Mouse (Mus musculus) midbrain, postnatal 0 days (tissue): ENCODE results near the gene Gng4. TPM values are rescaled to one million over a fixed set of nuclear protein-coding genes. Genes with fewer than 3 reads are reported as not detected.
"Not testable (repeated sequence)": the region's sequence is repeated elsewhere in the genome, so short reads cannot be mapped to it uniquely, and the experiment has no call there.

Experiments used
- ATAC-seq: fragments of 200-750 bp; cut with Nextera tagmentation; 2 replicates; pipeline ENCODE4 v1.8.0; 2017; ENCODE audit warnings: moderate number of reproducible peaks, mild to moderate bottlenecking, moderate TSS enrichment, moderate library complexity; ENCODE audit not compliant: low FRiP score
- DNase-seq: peaks from one replicate; pipeline ENCODE4 v3.0.0-alpha.2; 2015; ENCODE audit warnings: low spot score
- H3K27ac ChIP-seq: fragments of 300-500 bp; sonication (generic); 2 replicates; pipeline ENCODE4 v1.5.1; 2014; ENCODE audit warnings: low read depth, mild to moderate bottlenecking, low read length, mixed read lengths
- H3K27me3 ChIP-seq: fragments of 300-500 bp; sonication (generic); 2 replicates; pipeline ENCODE4 v1.6.1; 2014; ENCODE audit warnings: low read length, control low read depth, mixed read lengths; ENCODE audit not compliant: insufficient read depth
- H3K36me3 ChIP-seq: fragments of 300-500 bp; sonication (generic); 2 replicates; pipeline ENCODE4 v1.6.1; 2014; ENCODE audit warnings: low read length, control low read depth, mixed read lengths; ENCODE audit not compliant: insufficient read depth
- H3K4me1 ChIP-seq: fragments of 300-500 bp; sonication (generic); 2 replicates; pipeline ENCODE4 v1.6.1; 2014; ENCODE audit warnings: mild to moderate bottlenecking, control low read depth, antibody characterized with exemption, low read length, mixed read lengths; ENCODE audit not compliant: insufficient read depth
- H3K4me2 ChIP-seq: fragments of 300-500 bp; sonication (generic); 2 replicates; pipeline ENCODE4 v1.6.1; 2014; ENCODE audit warnings: low read depth, mild to moderate bottlenecking, low read length, mixed read lengths; ENCODE audit not compliant: poor library complexity, severe bottlenecking
- H3K4me3 ChIP-seq: fragments of 300-500 bp; sonication (generic); 2 replicates; pipeline ENCODE4 v1.5.1; 2014; ENCODE audit warnings: low read depth, mild to moderate bottlenecking, low read length, moderate library complexity
- H3K9ac ChIP-seq: fragments of 300-500 bp; sonication (generic); replicated peaks from 2 replicates; pipeline ENCODE4 v1.6.1; 2014; ENCODE audit warnings: mild to moderate bottlenecking, low read length, moderate library complexity, mixed read lengths; ENCODE audit not compliant: poor library complexity, severe bottlenecking
- H3K9me3 ChIP-seq: fragments of 300-500 bp; sonication (generic); 2 replicates; pipeline ENCODE4 v1.6.1; 2016; ENCODE audit warnings: low read length, control low read depth
- CTCF ChIP-seq: IDR thresholded peaks from 2 replicates; pipeline ENCODE4 v1.5.1; 2016; ENCODE audit warnings: antibody characterized with exemption, mild to moderate bottlenecking
- WGBS: fragments of 180-500 bp; shearing (Covaris S2); extraction: QIAGEN DNeasy Blood & Tissue Kit; methylation state at CpG from one replicate; pipeline ENCODE4 v1.1.7; 2014; 5-methylcytosine and 5-hydroxymethylcytosine counted together
- polyA plus RNA-seq: library from polyadenylated mRNA; unstranded; fragments of >200 nt; fragmentation: Nextera tagmentation; extraction: Ambion mirVana; gene quantifications from 2 replicates; pipeline ENCODE4 v1.2.1, GENCODE M21; 2015
- total RNA-seq: library from RNA; depleted of rRNA; stranded (reverse); fragments of >200 nt; gene quantifications from 2 replicates; pipeline ENCODE4 v1.2.3, GENCODE M21; 2014

Gene Gng4
- total and polyA plus RNA-seq, 2 experiments from 2014 or later, result 144 to 187 TPM

- no peaks in the 10 kb centered on the region for H3K9me3 ChIP-seq
- WGBS, result 87% methylated on average over 6 of the region's 6 CpGs
- no peak for TF ChIP-seq CTCF
- no peaks in the 10 kb centered on the region for H3K27me3 ChIP-seq
- no peak for ATAC-seq
- no peak overlapping the region for H3K4me3 ChIP-seq
- no peak overlapping the region for H3K27ac ChIP-seq
- DNase-seq, result no peak
- H3K4me1 ChIP-seq, result no peaks in the 10 kb centered on the region
- no peak overlapping the region for H3K4me2 ChIP-seq
- H3K9ac ChIP-seq, result no peak overlapping the region
- no peaks in the 10 kb centered on the region for H3K36me3 ChIP-seq
Measured at GRCm38 (mm10) chr13:13786971-13787370, 3.1 kb downstream of the Gng4 start.

GRCm38 (mm10) chr13:13788070-13788469, 4.2 kb downstream of the Gng4 start:
- H3K4me3 ChIP-seq, result no peak overlapping the region
- H3K4me1 ChIP-seq, result no peaks in the 10 kb centered on the region
- 93% methylated on average over 4 of the region's 4 CpGs for WGBS
- H3K27ac ChIP-seq, result no peak overlapping the region
- no peak for TF ChIP-seq CTCF
- H3K4me2 ChIP-seq, result no peak overlapping the region
- ATAC-seq, result no peak
- no peaks in the 10 kb centered on the region for H3K36me3 ChIP-seq
- DNase-seq, result no peak
- no peak overlapping the region for H3K9ac ChIP-seq
- H3K9me3 ChIP-seq, result no peaks in the 10 kb centered on the region
- no peaks in the 10 kb centered on the region for H3K27me3 ChIP-seq

DNA sequence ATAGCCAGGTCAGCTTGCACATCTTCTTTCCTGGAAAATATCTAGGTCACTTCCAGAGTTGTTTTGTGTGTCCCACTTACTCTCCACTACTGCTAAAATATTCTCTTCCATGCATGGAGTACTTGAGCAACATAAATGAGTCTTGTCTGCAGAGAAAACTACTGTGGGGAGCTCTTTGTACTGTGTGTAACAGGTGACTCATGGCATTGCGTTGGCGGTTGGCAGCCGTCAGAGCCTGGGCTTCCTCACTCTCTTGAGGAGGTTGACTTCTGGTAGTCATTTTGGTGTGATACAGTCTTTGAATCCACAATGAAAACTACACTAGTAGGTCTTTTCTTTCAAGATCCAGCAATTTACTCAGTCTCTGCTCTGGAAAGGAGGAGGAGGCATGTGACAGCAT, 8.1 kb downstream of the Gng4 start:
- H3K27me3 ChIP-seq, result no peaks in the 10 kb centered on the region
- no peaks in the 10 kb centered on the region for H3K4me1 ChIP-seq
- 92% methylated on average over 3 of the region's 3 CpGs for WGBS
- no peak overlapping the region for H3K27ac ChIP-seq
- no peak for TF ChIP-seq CTCF
- DNase-seq, result no peak
- no peaks in the 10 kb centered on the region for H3K9me3 ChIP-seq
- no peak overlapping the region for H3K4me3 ChIP-seq
- ATAC-seq, result no peak
- no peaks in the 10 kb centered on the region for H3K36me3 ChIP-seq
- H3K4me2 ChIP-seq, result no peak overlapping the region
- H3K9ac ChIP-seq, result no peak overlapping the region

DNA sequence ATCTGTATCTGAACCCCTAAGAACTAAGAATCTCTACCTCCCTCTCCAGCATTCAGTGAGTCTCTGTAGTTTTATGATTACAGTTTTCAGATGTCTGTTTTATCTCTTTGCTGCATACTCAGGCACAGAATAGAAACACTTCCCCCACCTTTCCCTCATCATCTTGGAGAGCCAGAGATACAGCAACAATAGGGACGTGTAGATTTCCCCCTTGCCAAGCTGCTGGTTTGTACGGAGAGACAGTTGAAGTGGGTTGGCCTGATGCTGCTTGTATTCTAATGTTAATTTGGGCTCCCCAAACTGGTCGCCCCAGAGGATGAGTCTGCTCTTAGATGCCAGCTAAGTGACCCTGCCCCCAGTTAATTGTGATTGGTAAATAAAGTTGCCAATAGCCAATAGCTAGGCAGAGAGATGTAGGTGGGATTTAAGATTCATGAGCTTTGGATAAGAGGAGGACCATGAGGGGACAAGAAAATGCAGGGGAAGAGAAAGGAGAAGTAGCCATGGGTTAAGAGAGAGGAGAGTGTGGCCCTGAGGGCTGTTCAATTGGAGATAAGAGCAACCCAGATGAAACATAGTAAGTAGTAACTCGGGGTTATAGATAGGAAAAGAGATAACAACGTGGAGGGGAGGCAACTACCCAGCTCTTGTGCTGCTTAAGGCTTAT, 11.4 kb downstream of the Gng4 start:
- no peak for ATAC-seq
- no peaks in the 10 kb centered on the region for H3K9me3 ChIP-seq
- H3K36me3 ChIP-seq, result no peaks in the 10 kb centered on the region
- TF ChIP-seq CTCF, result no peak
- no peaks in the 10 kb centered on the region for H3K27me3 ChIP-seq
- 32% methylated on average over 5 of the region's 5 CpGs for WGBS
- no peak overlapping the region for H3K9ac ChIP-seq
- no peak overlapping the region for H3K4me3 ChIP-seq
- H3K4me2 ChIP-seq, result no peak overlapping the region
- no peak overlapping the region for H3K27ac ChIP-seq
- no peaks in the 10 kb centered on the region for H3K4me1 ChIP-seq
- DNase-seq, result no peak

- WGBS, result 85% methylated on average over 1 of the region's 1 CpGs
- H3K4me3 ChIP-seq, result no peak overlapping the region
- no peaks in the 10 kb centered on the region for H3K27me3 ChIP-seq
- H3K27ac ChIP-seq, result no peak overlapping the region
- no peak overlapping the region for H3K9ac ChIP-seq
- no peaks in the 10 kb centered on the region for H3K9me3 ChIP-seq
- H3K36me3 ChIP-seq, result no peaks in the 10 kb centered on the region
- no peak overlapping the region for H3K4me2 ChIP-seq
- no peak for TF ChIP-seq CTCF
- H3K4me1 ChIP-seq, result no peaks in the 10 kb centered on the region
- DNase-seq, result no peak
- ATAC-seq, result no peak
Measured at GRCm38 (mm10) chr13:13796082-13796481, 12.2 kb downstream of the Gng4 start.

- not testable (repeated sequence) for H3K4me3 ChIP-seq, H3K27ac ChIP-seq, H3K9ac ChIP-seq, DNase-seq, H3K4me1 ChIP-seq, ATAC-seq, H3K9me3 ChIP-seq, H3K4me2 ChIP-seq, H3K36me3 ChIP-seq, H3K27me3 ChIP-seq
- WGBS, result 94% methylated on average over 12 of the region's 12 CpGs
Measured at GRCm38 (mm10) chr13:13797816-13798215, 14.0 kb downstream of the Gng4 start.
